Mouse (Mus musculus): ENCODE data around the gene B3gnt6. TPM values are rescaled to one million over a fixed set of nuclear protein-coding genes. Genes with fewer than 3 reads are reported as not detected.
A peak's percentile ranks its signal among the peaks of the same experiment; 100 is the strongest.

Gene B3gnt6
- total and polyA plus RNA-seq, 3 experiments: 0.06 TPM; not detected in 2

DNA sequence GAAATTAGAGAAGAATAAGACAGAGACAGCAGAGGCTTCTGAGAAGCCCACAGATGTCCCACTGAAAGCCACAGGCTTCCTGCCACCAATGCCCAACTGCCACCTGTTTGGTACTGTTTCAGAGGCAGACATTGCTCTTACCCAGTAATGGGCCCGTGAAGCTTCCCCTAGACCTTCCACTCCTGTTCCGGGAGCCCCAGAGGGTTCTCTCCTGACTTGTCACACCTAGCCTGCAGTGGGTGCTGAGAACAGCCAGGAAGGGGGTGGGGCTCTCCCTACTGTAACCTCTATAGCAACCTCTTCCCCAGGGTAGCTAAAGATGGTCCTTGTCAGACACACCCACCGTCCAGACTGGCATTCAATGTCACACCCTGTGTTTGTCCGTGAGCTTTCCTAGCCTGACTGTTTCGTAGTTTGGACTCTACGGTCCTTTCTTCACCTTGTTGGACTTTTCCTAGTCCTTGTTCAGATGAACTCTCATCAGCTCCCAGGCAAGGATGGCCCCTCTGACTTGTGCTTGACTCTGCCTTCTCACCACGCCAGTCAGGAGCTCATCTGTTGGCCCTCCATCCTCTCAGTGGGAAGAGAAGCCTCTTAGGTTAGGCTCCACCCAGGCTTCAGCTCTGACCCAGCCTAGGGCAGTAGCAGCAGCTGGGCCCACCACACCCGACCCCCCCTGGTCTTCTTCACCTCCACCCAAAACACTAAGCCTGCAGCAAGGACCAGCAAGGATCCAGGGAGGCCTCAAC, 22.8 kb downstream of the B3gnt6 start:
- no peak overlapping the region for H3K4me3 ChIP-seq
- intact Hi-C loops (cut with DNase I): no loop called here

GRCm38 (mm10) chr7:98174883-98175755, 24.2 kb downstream of the B3gnt6 start:
- intact Hi-C loops (cut with DNase I): no loop called here
- peak in 1 of 2 experiments; percentile 12 for DNase-seq
- no peak overlapping the region for H3K9ac ChIP-seq (ENCODE audit: low read depth, low read length)
- H3K27me3 ChIP-seq (ENCODE audit: control insufficient read depth, insufficient read depth, low read length): no peaks in the 10 kb centered on the region
- TF ChIP-seq POLR2A (IDR thresholded peaks at IDR 0.05; ENCODE audit: insufficient read depth, low read depth, low read length) (no peak), CTCF (IDR thresholded peaks at IDR 0.05) (no peak), EP300 (IDR thresholded peaks at IDR 0.05; ENCODE audit: insufficient read depth, low read depth, low read length) (no peak)
- H3K27ac ChIP-seq: no peak overlapping the region
- no peaks in the 10 kb centered on the region for H3K36me3 ChIP-seq (ENCODE audit: control insufficient read depth, insufficient read depth, low read length)
- H3K4me1 ChIP-seq (ENCODE audit: control insufficient read depth, insufficient read depth, low read length): peaks cover 8% of the 10 kb centered on the region; the same call in 1 of the 2 replicates
- H3K4me3 ChIP-seq: no peak overlapping the region
- WGBS: 81% methylated on average over 4 of the region's 4 CpGs
- H3K79me2 ChIP-seq (replicated peaks; ENCODE audit: control insufficient read depth, insufficient read depth, low read length): no peaks in the 10 kb centered on the region

More for the DNA sequence above, 22.8 kb downstream of the B3gnt6 start:
- no peaks in the 10 kb centered on the region for H3K79me2 ChIP-seq (replicated peaks; ENCODE audit: control insufficient read depth, insufficient read depth, low read length)
- H3K9ac ChIP-seq (ENCODE audit: low read depth, low read length): no peak overlapping the region
- peaks cover 6% of the 10 kb centered on the region; the same call in 1 of the 2 replicates for H3K4me1 ChIP-seq (ENCODE audit: control insufficient read depth, insufficient read depth, low read length)
- no peaks in the 10 kb centered on the region for H3K27me3 ChIP-seq (ENCODE audit: control insufficient read depth, insufficient read depth, low read length)
- H3K36me3 ChIP-seq (ENCODE audit: control insufficient read depth, insufficient read depth, low read length): no peaks in the 10 kb centered on the region
- TF ChIP-seq EP300 (IDR thresholded peaks at IDR 0.05; ENCODE audit: insufficient read depth, low read depth, low read length) (no peak), POLR2A (IDR thresholded peaks at IDR 0.05; ENCODE audit: insufficient read depth, low read depth, low read length) (no peak), CTCF (IDR thresholded peaks at IDR 0.05) (no peak)
- peak in 1 of 2 experiments; percentile 12 for DNase-seq
- H3K27ac ChIP-seq: no peak overlapping the region
- WGBS: 77% methylated on average over 8 of the region's 8 CpGs

DNA sequence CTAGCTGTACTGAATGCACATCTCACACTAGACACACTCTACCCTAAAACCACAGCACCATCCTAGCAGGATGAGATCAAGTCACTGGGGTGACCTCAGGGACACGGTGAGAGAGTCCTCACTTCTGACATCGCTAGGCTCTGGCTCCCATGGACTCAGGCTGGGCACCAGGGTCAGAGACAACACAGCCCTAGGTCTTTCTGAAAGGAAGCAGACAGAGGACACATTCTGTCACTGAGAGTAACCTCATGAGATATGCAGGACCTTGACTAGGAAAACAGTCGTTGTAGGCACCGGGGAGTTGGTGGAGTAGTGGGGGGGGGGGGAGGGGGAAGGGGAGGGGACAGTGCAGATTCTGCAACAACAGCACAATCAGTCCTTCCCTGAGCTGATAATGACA, 25.9 kb downstream of the B3gnt6 start:
- TF ChIP-seq POLR2A (IDR thresholded peaks at IDR 0.05; ENCODE audit: insufficient read depth, low read depth, low read length): no peak
- no peak for TF ChIP-seq EP300 (IDR thresholded peaks at IDR 0.05; ENCODE audit: insufficient read depth, low read depth, low read length)
- no peak for TF ChIP-seq CTCF (IDR thresholded peaks at IDR 0.05)

DNA sequence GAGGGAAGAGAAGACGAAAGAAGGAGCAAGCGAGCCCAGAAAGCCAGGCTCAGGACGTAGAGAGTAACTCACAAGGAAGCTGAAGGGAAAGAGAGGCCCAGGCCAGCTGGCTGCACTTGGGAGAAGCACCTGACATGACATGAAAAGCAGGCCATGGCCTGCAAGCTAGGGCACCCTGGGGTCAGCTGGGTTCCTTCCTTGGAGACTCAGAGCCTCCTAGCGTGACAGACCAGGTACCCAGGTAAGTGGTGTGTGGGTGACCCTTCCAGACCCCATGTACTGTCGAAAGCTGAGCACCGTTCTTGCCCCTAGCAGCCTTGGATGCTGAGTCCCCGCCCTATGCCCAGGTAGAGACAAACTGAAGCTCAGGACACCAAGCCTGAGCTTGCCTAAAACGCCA, 26.6 kb downstream of the B3gnt6 start:
- intact Hi-C loops (cut with DNase I): no loop called here
- no peak overlapping the region for H3K4me3 ChIP-seq
- WGBS: 79% methylated on average over 8 of the region's 8 CpGs
- no peak for DNase-seq
- H3K27me3 ChIP-seq (ENCODE audit: control insufficient read depth, insufficient read depth, low read length): no peaks in the 10 kb centered on the region
- no peak overlapping the region for H3K9ac ChIP-seq (ENCODE audit: low read depth, low read length)
- peaks cover 5% of the 10 kb centered on the region; the same call in 1 of the 2 replicates for H3K4me1 ChIP-seq (ENCODE audit: control insufficient read depth, insufficient read depth, low read length)
- no peak overlapping the region for H3K27ac ChIP-seq
- H3K36me3 ChIP-seq (ENCODE audit: control insufficient read depth, insufficient read depth, low read length): no peaks in the 10 kb centered on the region
- no peaks in the 10 kb centered on the region for H3K79me2 ChIP-seq (replicated peaks; ENCODE audit: control insufficient read depth, insufficient read depth, low read length)
- TF ChIP-seq EP300 (IDR thresholded peaks at IDR 0.05; ENCODE audit: insufficient read depth, low read depth, low read length) (no peak), POLR2A (IDR thresholded peaks at IDR 0.05; ENCODE audit: insufficient read depth, low read depth, low read length) (no peak), CTCF (IDR thresholded peaks at IDR 0.05) (no peak)

More for the DNA sequence above, 25.9 kb downstream of the B3gnt6 start:
- no peak for DNase-seq
- no peak overlapping the region for H3K4me3 ChIP-seq
- no peak overlapping the region for H3K9ac ChIP-seq (ENCODE audit: low read depth, low read length)
- peaks cover 6% of the 10 kb centered on the region; the same call in 1 of the 2 replicates for H3K4me1 ChIP-seq (ENCODE audit: control insufficient read depth, insufficient read depth, low read length)
- no peaks in the 10 kb centered on the region for H3K79me2 ChIP-seq (replicated peaks; ENCODE audit: control insufficient read depth, insufficient read depth, low read length)
- H3K27me3 ChIP-seq (ENCODE audit: control insufficient read depth, insufficient read depth, low read length): no peaks in the 10 kb centered on the region
- no peak overlapping the region for H3K27ac ChIP-seq
- intact Hi-C loops (cut with DNase I): no loop called here
- 45% methylated on average over 4 of the region's 4 CpGs for WGBS
- H3K36me3 ChIP-seq (ENCODE audit: control insufficient read depth, insufficient read depth, low read length): no peaks in the 10 kb centered on the region

GRCm38 (mm10) chr7:98171141-98172073, 27.9 kb downstream of the B3gnt6 start:
- DNase-seq: peak; percentile 71 to 82

More at GRCm38 (mm10) chr7:98171141-98172073, 27.9 kb downstream of the B3gnt6 start:
- H3K4me1 ChIP-seq (ENCODE audit: control insufficient read depth, insufficient read depth, low read length): peaks cover 3% of the 10 kb centered on the region; the same call in 1 of the 2 replicates
- H3K79me2 ChIP-seq (replicated peaks; ENCODE audit: control insufficient read depth, insufficient read depth, low read length): no peaks in the 10 kb centered on the region
- H3K36me3 ChIP-seq (ENCODE audit: control insufficient read depth, insufficient read depth, low read length): no peaks in the 10 kb centered on the region
- peak overlapping the region; percentile 52 for H3K27ac ChIP-seq
- TF ChIP-seq EP300 (IDR thresholded peaks at IDR 0.05; ENCODE audit: insufficient read depth, low read depth, low read length): 0 out of 2 replicates have a peak, but pooled peaks have one; percentile 30
- no peak for TF ChIP-seq POLR2A (IDR thresholded peaks at IDR 0.05; ENCODE audit: insufficient read depth, low read depth, low read length)
- H3K9ac ChIP-seq (ENCODE audit: low read depth, low read length): no peak overlapping the region
- WGBS: 58% methylated on average over 6 of the region's 6 CpGs
- intact Hi-C loops (cut with DNase I): no loop called here
- H3K4me3 ChIP-seq: no peak overlapping the region
- H3K27me3 ChIP-seq (ENCODE audit: control insufficient read depth, insufficient read depth, low read length): no peaks in the 10 kb centered on the region
